ENCODE assay signal across 11 mouse cellular contexts in genomic region chr17:27603522-27604234, GRCm38 (mm10). TPM values are rescaled to one million over a fixed set of nuclear protein-coding genes. Genes with fewer than 3 reads are reported as not detected.
DNase-seq lines count a peak whose midpoint lies in the region; ATAC-seq lines count a peak whose summit lies in the region.
"Had no signal": no experiment of that assay in that cellular context is flagged by ENCODE, and none has a peak within 500 bp of the region (broad histone marks: within the 10 kb centered on the region; RNA-seq: fewer than 3 reads in every experiment).

No protein-coding gene starts in this region.

- WGBS in heart, embryonic 13.5 days, result 40% methylated on average over 21 of the region's 21 CpGs

- peak overlapping the region; percentile 86 for H3K4me3 ChIP-seq in megakaryocyte, embryonic 14.5 days (replicated peaks)
- H3K4me3 ChIP-seq in heart, embryonic 13.5 days, result peak overlapping the region; percentile 19; the same call in 1 of the 2 replicates
- H3K4me3 ChIP-seq: stomach, embryonic 15.5 days had no signal

- peaks cover 97% of the 10 kb centered on the region for H3K4me1 ChIP-seq in megakaryocyte, embryonic 14.5 days
- peaks cover 81% of the 10 kb centered on the region for H3K4me1 ChIP-seq in heart, embryonic 13.5 days

- peak overlapping the region; percentile 89 for H3K27ac ChIP-seq in heart, embryonic 13.5 days (replicated peaks)
- H3K27ac ChIP-seq: stomach, embryonic 15.5 days had no signal

- ATAC-seq in megakaryocyte, adult 5-6 weeks (ENCODE audit: poor library complexity, severe bottlenecking), result no peak
- ATAC-seq in heart, embryonic 13.5 days (ENCODE audit: extremely low read depth, insufficient number of reproducible peaks, low FRiP score, low TSS enrichment), result peak; percentile 47; the same call in 1 of the 2 replicates
- ATAC-seq in megakaryocyte-erythroid progenitor cell, adult 5-6 weeks (replicated peaks; ENCODE audit: low FRiP score, low TSS enrichment, poor library complexity, severe bottlenecking), result peak; percentile 82

- no peaks in the 10 kb centered on the region for H3K27me3 ChIP-seq in megakaryocyte, embryonic 14.5 days (replicated peaks)
- no peaks in the 10 kb centered on the region for H3K27me3 ChIP-seq in heart, embryonic 13.5 days (replicated peaks)
- H3K27me3 ChIP-seq: stomach, embryonic 15.5 days had no signal

- peaks cover 76% of the 10 kb centered on the region for H3K36me3 ChIP-seq in megakaryocyte, embryonic 14.5 days (replicated peaks; ENCODE audit: low read length)
- peaks cover 12% of the 10 kb centered on the region for H3K36me3 ChIP-seq in heart, embryonic 13.5 days
- H3K36me3 ChIP-seq: stomach, embryonic 15.5 days had no signal

- DNase-seq in cerebellum, adult 11-12 months, result peak; percentile 60
- DNase-seq in cerebellum, adult 8-10 months, result no peak
- no peak for DNase-seq in urinary bladder, postnatal 36 days (ENCODE audit: low spot score in 2 of 2)
- no peak for DNase-seq in lung, postnatal 25 days (ENCODE audit: low spot score)

- peak overlapping the region; percentile 56 for H3K4me2 ChIP-seq in heart, embryonic 13.5 days
- H3K4me2 ChIP-seq: stomach, embryonic 15.5 days had no signal

- peak overlapping the region; percentile 53 for H3K9ac ChIP-seq in heart, embryonic 13.5 days
- H3K9ac ChIP-seq: stomach, embryonic 15.5 days had no signal

- no peaks in the 10 kb centered on the region for H3K9me3 ChIP-seq in megakaryocyte, embryonic 14.5 days
- H3K9me3 ChIP-seq in heart, embryonic 13.5 days, result no peaks in the 10 kb centered on the region
- H3K9me3 ChIP-seq: stomach, embryonic 15.5 days had no signal

RNA-seq across cellular contexts. Expression of gene Nudt3, which starts 19.6 kb away (rescaled TPM):
- 157 and 272 TPM in 2 replicates for polyA plus RNA-seq in megakaryocyte, embryonic 14.5 days (2012; ENCODE audit: insufficient read depth, low replicate concordance)
- 32.3 and 32.9 TPM in 2 replicates for total RNA-seq in megakaryocyte, adult 5-6 weeks (2015)
- total RNA-seq in megakaryocyte, adult 5-6 weeks (2017), result 91.6 and 93.8 TPM in 2 replicates
- polyA plus RNA-seq in heart, embryonic 13.5 days (2015; fragmentation: Nextera tagmentation; extraction: Ambion mirVana), result 98.8 and 108 TPM in 2 replicates
- 78.3 and 78.9 TPM in 2 replicates for total RNA-seq in megakaryocyte-erythroid progenitor cell, adult 5-6 weeks (2014; fragmentation: Nextera tagmentation)
- total RNA-seq in megakaryocyte-erythroid progenitor cell, adult 5-6 weeks (2017), result 143 and 144 TPM in 2 replicates

RNA-seq across cellular contexts. Expression of gene RPS10-NUDT3, which starts 31.3 kb away (rescaled TPM):
- polyA plus RNA-seq in megakaryocyte, embryonic 14.5 days (2012; ENCODE audit: insufficient read depth, low replicate concordance), result not detected in 2 replicates
- not detected in 2 replicates for total RNA-seq in megakaryocyte, adult 5-6 weeks (2015)
- total RNA-seq in megakaryocyte, adult 5-6 weeks (2017), result not detected in 2 replicates
- not detected in 2 replicates for polyA plus RNA-seq in heart, embryonic 13.5 days (2015; fragmentation: Nextera tagmentation; extraction: Ambion mirVana)
- total RNA-seq in megakaryocyte-erythroid progenitor cell, adult 5-6 weeks (2014; fragmentation: Nextera tagmentation), result not detected in 2 replicates
- total RNA-seq in megakaryocyte-erythroid progenitor cell, adult 5-6 weeks (2017), result not detected in 2 replicates
- polyA plus RNA-seq: embryonic facial prominence, embryonic 11.5 days; limb, embryonic 11.5 days; stomach, embryonic 15.5 days had no signal

RNA-seq across cellular contexts. Expression of gene Rps10, which starts 32.8 kb away (rescaled TPM):
- polyA plus RNA-seq in megakaryocyte, embryonic 14.5 days (2012; ENCODE audit: insufficient read depth, low replicate concordance), result 1,090 and 3,855 TPM in 2 replicates
- total RNA-seq in megakaryocyte, adult 5-6 weeks (2015), result 1,486 and 1,560 TPM in 2 replicates
- 1,634 and 1,837 TPM in 2 replicates for total RNA-seq in megakaryocyte, adult 5-6 weeks (2017)
- polyA plus RNA-seq in heart, embryonic 13.5 days (2015; fragmentation: Nextera tagmentation; extraction: Ambion mirVana), result 600 and 606 TPM in 2 replicates
- 2,733 and 3,098 TPM in 2 replicates for total RNA-seq in megakaryocyte-erythroid progenitor cell, adult 5-6 weeks (2014; fragmentation: Nextera tagmentation)
- 2,912 and 3,218 TPM in 2 replicates for total RNA-seq in megakaryocyte-erythroid progenitor cell, adult 5-6 weeks (2017)

RNA-seq across cellular contexts. Expression of gene AI413582, which starts 38.1 kb away (rescaled TPM):
- 81.1 and 284 TPM in 2 replicates for polyA plus RNA-seq in megakaryocyte, embryonic 14.5 days (2012; ENCODE audit: insufficient read depth, low replicate concordance)
- total RNA-seq in megakaryocyte, adult 5-6 weeks (2015), result 58.0 and 63.8 TPM in 2 replicates
- 55.4 and 62.9 TPM in 2 replicates for total RNA-seq in megakaryocyte, adult 5-6 weeks (2017)
- polyA plus RNA-seq in heart, embryonic 13.5 days (2015; fragmentation: Nextera tagmentation; extraction: Ambion mirVana), result 16.0 and 18.3 TPM in 2 replicates
- 14.3 and 20.0 TPM in 2 replicates for total RNA-seq in megakaryocyte-erythroid progenitor cell, adult 5-6 weeks (2014; fragmentation: Nextera tagmentation)
- total RNA-seq in megakaryocyte-erythroid progenitor cell, adult 5-6 weeks (2017), result 7.0 and 8.7 TPM in 2 replicates

RNA-seq across cellular contexts. Expression of gene Hmga1, which starts 47.4 kb away (rescaled TPM):
- polyA plus RNA-seq in megakaryocyte, embryonic 14.5 days (2012; ENCODE audit: insufficient read depth, low replicate concordance), result 3,567 and 8,363 TPM in 2 replicates
- 159 and 170 TPM in 2 replicates for total RNA-seq in megakaryocyte, adult 5-6 weeks (2015)
- 89.8 and 99.6 TPM in 2 replicates for total RNA-seq in megakaryocyte, adult 5-6 weeks (2017)
- 153 and 160 TPM in 2 replicates for polyA plus RNA-seq in heart, embryonic 13.5 days (2015; fragmentation: Nextera tagmentation; extraction: Ambion mirVana)
- 271 and 334 TPM in 2 replicates for total RNA-seq in megakaryocyte-erythroid progenitor cell, adult 5-6 weeks (2014; fragmentation: Nextera tagmentation)
- total RNA-seq in megakaryocyte-erythroid progenitor cell, adult 5-6 weeks (2017), result 97.8 and 182 TPM in 2 replicates
